Mouse (Mus musculus) heart, adult 11 months (tissue): Measurements from ENCODE around the gene 1700010I14Rik.

Experiments used
- DNase-seq: peaks from one replicate; pipeline ENCODE4 v3.0.0; 2022

1700010I14Rik gene

GRCm38 (mm10) chr17:8988119-8988807, at the start of gene 1700010I14Rik:
Gene 1700010I14Rik, plus strand, starts transcription at chr17:8988333.
- peak; percentile 98 for DNase-seq

- no peak for DNase-seq
Observed at GRCm38 (mm10) chr17:8951588-8951987, 36.5 kb upstream of the 1700010I14Rik start.

- DNase-seq: no peak
Observed at GRCm38 (mm10) chr17:8952951-8953350, 35.2 kb upstream of the 1700010I14Rik start.

GRCm38 (mm10) chr17:8958125-8958524, 30.0 kb upstream of the 1700010I14Rik start:
- no peak for DNase-seq

GRCm38 (mm10) chr17:8960386-8960785, 27.7 kb upstream of the 1700010I14Rik start:
- DNase-seq: no peak

GRCm38 (mm10) chr17:8961097-8961496, 27.0 kb upstream of the 1700010I14Rik start:
- DNase-seq: no peak

- no peak for DNase-seq
Observed at GRCm38 (mm10) chr17:8961644-8962043, 26.5 kb upstream of the 1700010I14Rik start.

- no peak for DNase-seq
Observed at GRCm38 (mm10) chr17:8965177-8965576, 23.0 kb upstream of the 1700010I14Rik start.

- no peak for DNase-seq
Observed at GRCm38 (mm10) chr17:8972152-8972854, 15.8 kb upstream of the 1700010I14Rik start.

- DNase-seq: no peak
Observed at GRCm38 (mm10) chr17:8973331-8973730, 14.8 kb upstream of the 1700010I14Rik start.

- no peak for DNase-seq
Observed at GRCm38 (mm10) chr17:8974423-8974822, 13.7 kb upstream of the 1700010I14Rik start.

- DNase-seq: peak; percentile 81
Observed at GRCm38 (mm10) chr17:8974823-8975397, 13.2 kb upstream of the 1700010I14Rik start.

GRCm38 (mm10) chr17:8976745-8977144, 11.4 kb upstream of the 1700010I14Rik start:
- no peak for DNase-seq

- no peak for DNase-seq
Observed at GRCm38 (mm10) chr17:8977271-8977670, 10.9 kb upstream of the 1700010I14Rik start.

- DNase-seq: no peak
Observed at GRCm38 (mm10) chr17:8983576-8983975, 4.6 kb upstream of the 1700010I14Rik start.

- no peak for DNase-seq
Observed at GRCm38 (mm10) chr17:8985714-8986113, 2.4 kb upstream of the 1700010I14Rik start.

- no peak for DNase-seq
Observed at GRCm38 (mm10) chr17:8986551-8986950, 1.6 kb upstream of the 1700010I14Rik start.

GRCm38 (mm10) chr17:8987369-8987768, 764 bp upstream of the 1700010I14Rik start:
- no peak for DNase-seq

GRCm38 (mm10) chr17:8991160-8991559, 3.0 kb downstream of the 1700010I14Rik start:
- DNase-seq: no peak

- DNase-seq: peak; percentile 58
Observed at GRCm38 (mm10) chr17:8995344-8995743, 7.2 kb downstream of the 1700010I14Rik start.

GRCm38 (mm10) chr17:9002438-9002837, 14.3 kb downstream of the 1700010I14Rik start:
- DNase-seq: peak; percentile 55

- peak; percentile 25 for DNase-seq
Observed at GRCm38 (mm10) chr17:9004516-9004915, 16.4 kb downstream of the 1700010I14Rik start.

GRCm38 (mm10) chr17:9023198-9023942, 35.2 kb downstream of the 1700010I14Rik start:
- DNase-seq: peak; percentile 80
